Mouse (Mus musculus) embryonic fibroblast, embryonic 13.5 days (primary cell): ENCODE data around the gene Suds3.

Experiments
- CTCF ChIP-seq: IDR thresholded peaks from 2 replicates; pipeline ENCODE4 v1.5.1; 2011; ENCODE audit warnings: mild to moderate bottlenecking, control low read depth, low read length, moderate library complexity, borderline replicate concordance; ENCODE audit not compliant: insufficient read depth
- POLR2A ChIP-seq: IDR thresholded peaks from 2 replicates; pipeline ENCODE4 v1.6.1; 2011; ENCODE audit warnings: low read depth, mild to moderate bottlenecking, control low read depth, low read length, moderate library complexity

- no peak for TF ChIP-seq POLR2A
- peak; percentile 61; the same call in 1 of the 2 replicates for TF ChIP-seq CTCF
Observed at GRCm38 (mm10) chr5:117096716-117097115, 19.2 kb downstream of the Suds3 start.
